In genomic region chr14:26887244-26887643, GRCm38 (mm10) we compare ENCODE assay signal across 12 mouse cellular contexts. TPM values are rescaled to one million over a fixed set of nuclear protein-coding genes. Genes with fewer than 3 reads are reported as not detected.
"Had no signal": no experiment of that assay in that cellular context is flagged by ENCODE, and none has a peak within 500 bp of the region (broad histone marks: within the 10 kb centered on the region; RNA-seq: fewer than 3 reads in every experiment).

No protein-coding gene starts in this region.

- H3K4me2 ChIP-seq: hindbrain, embryonic 14.5 days; limb, embryonic 12.5 days; liver, embryonic 13.5 days; midbrain, embryonic 13.5 days had no signal

- DNase-seq: kidney, adult 8-10 months; layer of hippocampus, adult 9-11 months; liver; liver, embryonic 13.5 days; liver, postnatal 0 days; lung, postnatal 36 days; right cerebral cortex, postnatal 4 days; spleen, adult 18-20 months had no signal

- ATAC-seq: liver, postnatal 0 days; midbrain, embryonic 13.5 days had no signal

- H3K4me1 ChIP-seq: limb, embryonic 12.5 days; midbrain, embryonic 13.5 days had no signal

- H3K27me3 ChIP-seq: limb, embryonic 12.5 days; liver, embryonic 13.5 days; midbrain, embryonic 13.5 days had no signal

- H3K9me3 ChIP-seq: limb, embryonic 12.5 days; liver, embryonic 13.5 days; midbrain, embryonic 13.5 days had no signal

- H3K27ac ChIP-seq: hindbrain, embryonic 14.5 days; limb, embryonic 12.5 days; liver, embryonic 13.5 days; midbrain, embryonic 13.5 days had no signal

- H3K36me3 ChIP-seq: limb, embryonic 12.5 days; liver, embryonic 13.5 days; midbrain, embryonic 13.5 days had no signal

- H3K9ac ChIP-seq: hindbrain, embryonic 14.5 days; limb, embryonic 12.5 days; liver, embryonic 13.5 days; liver, postnatal 0 days; midbrain, embryonic 13.5 days had no signal

- H3K4me3 ChIP-seq: limb, embryonic 12.5 days; liver, embryonic 13.5 days; midbrain, embryonic 13.5 days had no signal

RNA-seq across cellular contexts. Expression of gene Asb14, which starts 7.1 kb away (rescaled TPM):
- polyA plus RNA-seq: limb, embryonic 12.5 days; liver, embryonic 13.5 days; liver, postnatal 0 days; midbrain, embryonic 13.5 days; stomach, embryonic 14.5 days had no signal
